15 mouse cellular contexts compared by ENCODE assay signal in genomic region chrX:12001969-12002368, GRCm38 (mm10).
A peak's percentile ranks its signal among the peaks of the same experiment; 100 is the strongest.
DNase-seq lines count a peak whose midpoint lies in the region; ATAC-seq and TF ChIP-seq lines count a peak whose summit lies in the region.
"Had no signal": no experiment of that assay in that cellular context is flagged by ENCODE, and none has a peak within 500 bp of the region (broad histone marks: within the 10 kb centered on the region; RNA-seq: fewer than 3 reads in every experiment).

No protein-coding gene starts in this region.

- peak overlapping the region; percentile 52 for H3K27ac ChIP-seq in liver, embryonic 11.5 days (ENCODE audit: low read depth, low read length)
- 0 out of 2 replicates have a peak overlapping the region, but pooled peaks have one; percentile 24 for H3K27ac ChIP-seq in embryonic facial prominence, embryonic 10.5 days (replicated peaks)
- peak overlapping the region; percentile 93 for H3K27ac ChIP-seq in liver, embryonic 14.5 days
- no peak overlapping the region for H3K27ac ChIP-seq in intestine, embryonic 15.5 days
- H3K27ac ChIP-seq: embryonic facial prominence, embryonic 13.5 days; hindbrain, postnatal 0 days had no signal

- H3K9ac ChIP-seq in liver, embryonic 11.5 days (ENCODE audit: low read depth, low read length): peak overlapping the region; percentile 60
- peak overlapping the region; percentile 80 for H3K9ac ChIP-seq in liver, embryonic 14.5 days (replicated peaks)
- no peak overlapping the region for H3K9ac ChIP-seq in intestine, embryonic 15.5 days
- H3K9ac ChIP-seq: embryonic facial prominence, embryonic 13.5 days had no signal

- ATAC-seq in liver, embryonic 11.5 days (replicated peaks; ENCODE audit: low FRiP score): no peak
- ATAC-seq in G1E (ENCODE audit: extremely low read depth, insufficient number of reproducible peaks, low FRiP score, poor library complexity, severe bottlenecking): no peak
- ATAC-seq in liver, embryonic 14.5 days (ENCODE audit: insufficient read depth): no peak
- no peak for ATAC-seq in intestine, embryonic 15.5 days
- ATAC-seq: hindbrain, postnatal 0 days had no signal

- H3K9me3 ChIP-seq in liver, embryonic 11.5 days (ENCODE audit: control insufficient read depth, low read length): no peaks in the 10 kb centered on the region
- H3K9me3 ChIP-seq in G1E (replicated peaks): no peaks in the 10 kb centered on the region
- H3K9me3 ChIP-seq in embryonic facial prominence, embryonic 10.5 days: no peaks in the 10 kb centered on the region
- H3K9me3 ChIP-seq in liver, embryonic 14.5 days (ENCODE audit: control insufficient read depth, low read length): no peaks in the 10 kb centered on the region
- H3K9me3 ChIP-seq in intestine, embryonic 15.5 days: no peaks in the 10 kb centered on the region
- H3K9me3 ChIP-seq: embryonic facial prominence, embryonic 13.5 days had no signal

- WGBS in liver, embryonic 11.5 days: 2% methylated on average over 3 of the region's 3 CpGs
- WGBS in embryonic facial prominence, embryonic 10.5 days: 10% methylated on average over 3 of the region's 3 CpGs
- 9% methylated on average over 3 of the region's 3 CpGs for WGBS in liver, embryonic 14.5 days (ENCODE audit: insufficient replicate concordance)
- 17% methylated on average over 3 of the region's 3 CpGs for WGBS in intestine, embryonic 15.5 days

- TF ChIP-seq EP300 in liver, embryonic 14.5 days (IDR thresholded peaks at IDR 0.05; ENCODE audit: low read depth): no peak

- peak overlapping the region; percentile 60 for H3K4me2 ChIP-seq in liver, embryonic 11.5 days
- H3K4me2 ChIP-seq in liver, embryonic 14.5 days (ENCODE audit: low read depth): peak overlapping the region; percentile 81
- no peak overlapping the region for H3K4me2 ChIP-seq in intestine, embryonic 15.5 days (replicated peaks)

- H3K27me3 ChIP-seq in liver, embryonic 11.5 days (replicated peaks; ENCODE audit: control insufficient read depth, insufficient read depth, low read length): peaks cover 78% of the 10 kb centered on the region
- no peaks in the 10 kb centered on the region for H3K27me3 ChIP-seq in G1E (ENCODE audit: insufficient read depth, low read length)
- H3K27me3 ChIP-seq in embryonic facial prominence, embryonic 10.5 days (replicated peaks; ENCODE audit: low read depth, poor library complexity, severe bottlenecking): peaks cover 100% of the 10 kb centered on the region
- peaks cover 3% of the 10 kb centered on the region; the same call in 1 of the 2 replicates for H3K27me3 ChIP-seq in liver, embryonic 14.5 days (ENCODE audit: control insufficient read depth, insufficient read depth, low read length)
- peaks cover 24% of the 10 kb centered on the region for H3K27me3 ChIP-seq in intestine, embryonic 15.5 days (replicated peaks)

- H3K4me1 ChIP-seq in liver, embryonic 11.5 days (replicated peaks; ENCODE audit: control insufficient read depth, insufficient read depth, low read length): peaks cover 31% of the 10 kb centered on the region
- H3K4me1 ChIP-seq in G1E (ENCODE audit: insufficient read depth, low read depth, low read length): peaks cover 75% of the 10 kb centered on the region
- peaks cover 83% of the 10 kb centered on the region for H3K4me1 ChIP-seq in embryonic facial prominence, embryonic 10.5 days
- peaks cover 21 to 43% of the 10 kb centered on the region in 2 experiments for H3K4me1 ChIP-seq in liver, embryonic 14.5 days (replicated peaks; ENCODE audit: control insufficient read depth in 2 of 2, insufficient read depth in 2 of 2, low read length in 1 of 2)
- H3K4me1 ChIP-seq in intestine, embryonic 15.5 days (replicated peaks): peaks cover 26% of the 10 kb centered on the region

- H3K36me3 ChIP-seq in liver, embryonic 11.5 days (ENCODE audit: control insufficient read depth, insufficient read depth, low read length): no peaks in the 10 kb centered on the region
- no peaks in the 10 kb centered on the region for H3K36me3 ChIP-seq in G1E (replicated peaks)
- no peaks in the 10 kb centered on the region for H3K36me3 ChIP-seq in embryonic facial prominence, embryonic 10.5 days (replicated peaks)
- H3K36me3 ChIP-seq in liver, embryonic 14.5 days (replicated peaks; ENCODE audit: control insufficient read depth, insufficient read depth, low read depth): no peaks in the 10 kb centered on the region
- H3K36me3 ChIP-seq in intestine, embryonic 15.5 days: no peaks in the 10 kb centered on the region
- H3K36me3 ChIP-seq: embryonic facial prominence, embryonic 13.5 days had no signal

- no peak for DNase-seq in liver, embryonic 11.5 days (ENCODE audit: low spot score)
- DNase-seq in liver (no peak), G1E (ENCODE audit: low spot score) (no peak)
- peak; percentile 13 for DNase-seq in embryonic facial prominence, embryonic 10.5 days (ENCODE audit: low spot score)
- no peak for DNase-seq in liver, embryonic 14.5 days (ENCODE audit: low read depth in 3 of 3, low spot score in 3 of 3)
- no peak for DNase-seq in spleen, adult 18-20 months
- DNase-seq in cerebellum, postnatal 10 days: no peak
- DNase-seq: cerebellum, adult 11 months; gastrocnemius, postnatal 25 days; kidney, adult 8-10 months; lung, adult 2 months; right cerebral cortex, postnatal 25 days had no signal

- no peak for TF ChIP-seq CTCF in G1E (IDR thresholded peaks at IDR 0.05; ENCODE audit: low read depth, low read length)
- TF ChIP-seq CTCF in liver, embryonic 14.5 days (IDR thresholded peaks at IDR 0.05; ENCODE audit: low read depth): no peak

- peak overlapping the region; percentile 25 for H3K4me3 ChIP-seq in liver, embryonic 11.5 days (ENCODE audit: low read depth, low read length)
- peak overlapping the region; percentile 60; the same call in 1 of the 2 replicates for H3K4me3 ChIP-seq in G1E (ENCODE audit: low read depth, low read length)
- no peak overlapping the region for H3K4me3 ChIP-seq in embryonic facial prominence, embryonic 10.5 days
- peak overlapping the region; percentile 37 to 56 for H3K4me3 ChIP-seq in liver, embryonic 14.5 days (ENCODE audit: insufficient read depth in 1 of 2, low read depth in 2 of 2, low read length in 2 of 2)
- no peak overlapping the region for H3K4me3 ChIP-seq in intestine, embryonic 15.5 days (replicated peaks)
- H3K4me3 ChIP-seq: embryonic facial prominence, embryonic 13.5 days had no signal

Comparison
In these comparisons a context has a peak if more than half of its experiments do, and no peak if none do; other contexts are left out.
1. H3K4me3 ChIP-seq: peak in liver, embryonic 11.5 days (single experiment), G1E (single experiment) and liver, embryonic 14.5 days (2 of 2); none in embryonic facial prominence, embryonic 10.5 days (single experiment) and intestine, embryonic 15.5 days (single experiment).